Mouse (Mus musculus) lung, adult 18-20 months (tissue): Measurements from ENCODE around the gene Myo1h.

Source experiments
- DNase-seq, 2 experiments: peaks; one replicate each; pipeline ENCODE4 v3.0.0; 2022; ENCODE audit warnings: mixed read lengths in 2 of 2

Myo1h gene

DNA sequence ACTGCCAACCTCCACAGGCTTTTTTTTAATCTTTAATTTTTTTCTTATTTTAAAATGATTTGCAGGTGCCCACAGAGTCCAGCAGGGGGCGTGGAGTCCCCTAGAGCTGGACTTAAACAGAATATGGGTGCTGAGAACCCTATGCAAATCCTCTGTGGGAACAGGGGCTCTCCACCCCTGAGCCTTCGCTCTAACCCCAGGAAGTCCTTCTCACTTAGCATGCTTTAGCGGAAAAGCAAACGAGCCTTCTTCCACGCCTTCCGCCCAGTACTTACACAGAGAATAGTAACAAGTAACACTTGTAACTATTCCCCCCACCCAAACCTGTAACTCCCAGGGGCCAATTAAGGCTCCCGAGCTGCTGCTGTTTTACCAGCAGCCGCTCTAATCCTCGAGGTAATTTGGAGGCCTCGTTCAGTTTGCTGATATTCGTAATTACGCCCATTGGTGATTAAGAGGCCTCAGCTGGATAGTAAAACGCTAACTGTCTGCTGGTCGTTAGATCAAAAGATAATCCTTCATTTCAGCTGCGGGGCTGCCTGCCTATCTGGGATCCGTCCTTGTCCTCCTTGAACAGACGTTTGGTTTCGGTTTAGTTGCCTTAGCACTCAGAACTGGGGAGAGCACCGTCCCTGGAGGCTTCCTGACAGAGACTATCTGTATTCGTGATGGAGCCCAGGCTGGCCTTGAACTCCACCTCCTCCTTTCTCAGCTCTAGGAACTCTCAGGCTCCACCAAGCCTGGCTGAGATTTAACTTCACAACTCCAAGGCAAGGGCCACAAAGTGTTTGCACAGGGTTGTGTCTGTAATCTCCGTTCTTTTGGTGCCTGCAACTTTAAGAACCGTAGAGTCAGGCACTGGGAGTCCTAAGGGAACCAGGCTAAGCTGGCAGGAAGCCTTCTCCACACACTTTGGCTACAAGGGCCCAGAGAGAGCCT, 8.0 kb downstream of the Myo1h start:
- no peak for DNase-seq

- DNase-seq: no peak
Observed at GRCm38 (mm10) chr5:114298212-114298894, 9.4 kb downstream of the Myo1h start.

DNA sequence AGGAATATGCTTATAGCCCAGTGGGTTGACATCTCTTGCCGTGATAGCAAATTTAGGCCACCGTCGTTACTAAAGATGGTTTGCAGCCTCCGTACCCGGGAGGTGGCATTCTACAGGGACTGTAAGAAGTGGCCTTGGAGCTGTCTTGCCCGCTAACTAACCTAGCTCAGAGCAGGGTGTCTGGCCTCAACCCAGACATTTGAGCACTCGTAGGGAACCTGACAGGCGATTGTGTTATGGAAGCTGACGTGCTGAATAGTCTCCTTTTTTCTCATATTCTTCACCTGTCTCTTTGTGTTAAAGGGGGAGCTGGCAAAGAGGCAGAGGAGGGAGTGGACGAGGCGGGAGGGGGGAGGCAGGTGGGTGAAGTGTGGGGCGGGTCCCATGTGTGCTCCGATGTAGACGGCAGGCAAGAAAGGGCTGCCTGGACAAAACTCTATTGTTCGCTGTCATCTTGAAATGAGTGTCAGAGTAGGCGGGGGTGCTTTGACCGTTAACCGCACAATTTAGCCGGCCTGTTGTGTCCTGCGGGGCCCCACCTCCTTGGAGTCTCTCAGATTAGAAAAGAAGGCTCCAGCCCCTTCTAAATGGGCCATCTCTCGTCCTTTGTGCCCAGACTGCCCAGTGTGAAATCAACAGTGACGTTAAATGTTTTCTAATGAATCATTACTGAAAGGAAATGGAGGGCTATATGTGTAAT, 10.3 kb downstream of the Myo1h start:
- DNase-seq: no peak

DNA sequence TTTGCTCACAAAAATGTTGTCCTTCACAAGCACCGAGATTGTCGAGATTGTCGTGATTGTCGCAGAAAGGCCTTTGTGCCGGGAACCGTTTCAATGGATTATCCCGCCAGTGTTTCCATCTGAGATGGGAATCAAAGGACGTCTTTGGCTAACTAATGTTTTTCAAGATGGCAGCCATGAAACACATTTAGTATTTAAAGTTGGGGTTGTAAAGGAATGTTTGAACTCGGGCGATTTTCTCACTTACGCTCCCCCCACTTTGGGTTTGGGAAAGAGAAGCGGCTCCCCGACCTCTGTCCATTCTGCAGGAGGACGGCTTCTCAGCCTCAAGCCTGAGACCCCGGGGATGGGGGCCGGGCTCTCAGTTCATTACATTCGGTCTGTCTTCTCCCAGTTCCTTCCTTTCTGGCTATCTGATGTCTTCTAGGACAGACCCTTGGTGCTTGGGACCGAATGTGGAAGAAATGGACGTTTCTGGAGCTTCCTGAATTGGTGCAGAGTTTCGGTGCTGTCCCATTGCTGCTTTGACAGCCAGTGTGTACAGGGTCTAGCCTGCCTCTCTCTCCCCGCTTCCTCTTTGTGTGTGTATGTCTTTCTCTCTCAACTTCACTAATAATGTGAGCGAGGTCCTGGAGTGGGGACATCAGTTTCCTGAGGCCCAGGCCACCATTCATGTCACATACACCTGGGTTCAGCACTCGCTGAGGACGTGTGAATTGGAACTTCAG, 11.1 kb downstream of the Myo1h start:
- no peak for DNase-seq

GRCm38 (mm10) chr5:114303166-114303565, 14.2 kb downstream of the Myo1h start:
- no peak for DNase-seq

DNA sequence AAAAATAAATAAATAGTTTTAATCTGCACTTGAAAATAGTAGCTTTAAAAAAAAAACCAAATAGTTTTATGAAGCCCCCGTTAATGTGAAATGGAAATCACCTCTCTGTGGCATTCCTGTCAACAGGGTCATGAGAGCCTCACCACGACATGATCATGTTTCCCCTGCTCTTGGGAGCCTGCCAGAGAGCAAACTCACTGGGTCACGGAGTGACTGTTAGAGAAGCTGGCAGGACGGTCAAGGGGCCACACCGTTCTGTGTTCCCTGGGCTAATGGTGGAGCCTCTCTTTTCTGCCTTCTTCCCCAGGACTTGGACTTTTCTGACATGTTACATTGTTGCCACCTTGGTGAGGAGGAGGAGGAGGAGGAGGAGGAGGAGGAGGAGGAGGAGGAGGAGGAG, 17.5 kb downstream of the Myo1h start:
- no peak for DNase-seq

GRCm38 (mm10) chr5:114308765-114309679, 20.1 kb downstream of the Myo1h start:
- no peak for DNase-seq

DNA sequence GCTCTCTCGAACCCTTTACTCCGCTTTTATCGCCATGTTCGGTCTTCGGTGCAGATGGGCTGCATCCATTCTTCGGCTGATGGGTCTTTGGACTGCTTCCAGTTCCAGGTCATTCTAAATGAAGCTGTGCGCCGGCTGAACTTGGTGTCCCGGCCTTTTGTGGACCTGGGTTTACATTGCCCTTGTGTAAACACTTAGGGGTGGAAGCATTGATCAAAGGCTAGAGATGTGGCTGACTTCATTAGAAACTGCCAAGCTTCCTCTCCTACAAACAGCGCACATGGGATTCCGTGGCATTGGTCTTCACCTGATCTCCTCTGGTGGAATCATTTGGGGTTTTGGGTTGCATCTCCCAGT, 20.7 kb downstream of the Myo1h start:
- no peak for DNase-seq

DNA sequence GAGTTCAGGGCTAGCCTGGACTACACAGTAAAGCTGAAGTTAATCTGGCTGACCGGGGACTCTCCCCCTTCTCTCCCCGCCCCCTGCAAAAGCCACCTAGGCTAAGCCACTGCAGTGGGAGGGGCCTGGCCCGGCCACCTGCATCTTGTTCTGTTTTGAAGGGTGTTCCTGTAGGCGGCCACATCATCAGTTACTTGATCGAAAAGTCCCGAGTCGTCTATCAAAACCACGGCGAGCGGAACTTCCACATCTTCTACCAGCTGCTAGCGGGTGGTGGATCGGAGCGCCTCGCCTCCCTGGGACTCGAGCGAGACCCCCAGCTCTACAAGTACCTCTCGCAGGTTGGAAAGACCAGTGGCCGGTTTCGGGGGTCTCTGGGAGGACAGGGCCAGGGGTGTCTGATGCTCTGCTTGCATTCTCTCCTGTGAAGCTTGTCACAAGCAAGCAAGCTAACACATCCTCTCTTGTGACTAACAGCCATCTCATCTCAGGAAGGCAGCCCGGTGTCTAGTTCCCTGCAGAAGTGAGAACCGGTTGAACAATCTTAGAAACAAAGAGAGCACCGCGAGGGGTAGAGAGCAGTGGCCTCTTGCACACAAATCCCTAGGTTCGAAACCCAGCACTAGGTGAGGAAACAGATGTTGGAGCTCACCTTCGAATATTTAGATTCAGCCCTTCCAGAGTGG, 34.3 kb downstream of the Myo1h start:
- peak; percentile 17 to 38 for DNase-seq

GRCm38 (mm10) chr5:114323791-114324507, 35.0 kb downstream of the Myo1h start:
- DNase-seq: peak; percentile 22 to 29

DNA sequence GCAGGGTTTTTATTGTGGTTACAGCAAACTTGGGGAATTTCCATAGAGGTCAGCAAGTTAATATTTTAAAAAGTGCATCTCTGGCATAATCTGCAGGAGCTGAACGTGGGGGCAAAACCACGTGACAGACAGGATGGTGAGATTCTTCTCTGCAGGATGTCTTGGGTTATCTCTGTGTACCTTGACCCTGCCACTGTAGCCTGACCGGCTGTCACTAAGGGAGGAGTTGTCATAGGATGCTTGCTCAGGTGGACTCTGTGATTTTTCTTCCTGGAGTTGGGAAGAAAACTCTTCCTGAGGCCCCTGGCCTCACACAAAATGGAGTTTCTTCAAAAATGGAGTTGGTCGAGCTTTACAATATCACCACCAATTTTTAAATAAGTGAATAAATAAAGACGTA, 54.0 kb downstream of the Myo1h start:
- DNase-seq: no peak

GRCm38 (mm10) chr5:114343612-114344011, 54.6 kb downstream of the Myo1h start:
- DNase-seq: no peak

DNA sequence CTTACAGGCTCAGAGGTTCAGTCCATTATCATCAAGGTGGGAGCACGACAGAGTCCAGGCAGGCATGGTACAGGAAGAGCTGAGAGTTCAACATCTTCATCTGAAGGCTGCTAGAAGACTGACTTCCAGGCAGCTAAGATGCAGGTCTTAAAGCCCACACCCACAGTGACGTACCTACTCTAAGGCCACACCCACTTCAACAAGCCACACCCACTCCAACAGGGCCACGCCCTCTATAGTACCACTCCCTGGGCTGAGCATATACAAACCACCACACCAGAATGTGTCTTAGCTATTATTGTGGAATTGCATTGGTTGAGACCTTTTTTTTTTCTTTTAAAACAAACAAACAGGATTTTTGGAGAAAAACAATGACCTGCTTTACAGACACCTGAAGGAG, 56.6 kb downstream of the Myo1h start:
- DNase-seq: no peak

DNA sequence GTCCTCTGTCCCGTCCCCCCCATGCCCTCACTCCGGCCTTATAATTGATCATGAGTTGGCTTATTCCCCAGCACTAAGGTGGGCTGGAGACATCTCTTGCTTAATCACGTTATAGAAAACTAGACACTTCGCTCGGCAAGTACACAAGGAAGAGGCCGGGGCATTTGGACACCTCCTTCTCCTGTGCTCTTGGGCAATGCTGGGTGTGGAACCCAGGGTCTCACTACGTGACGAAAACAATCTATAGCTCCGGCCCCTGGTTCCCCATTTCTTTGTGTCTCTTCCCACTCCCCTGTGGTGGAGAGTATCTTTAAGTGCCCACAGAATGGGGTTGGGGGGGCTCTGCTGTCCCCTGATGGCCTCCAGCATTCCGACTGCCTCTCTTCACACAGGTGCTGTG, 58.0 kb downstream of the Myo1h start:
- DNase-seq: no peak

GRCm38 (mm10) chr5:114351490-114351889, 62.5 kb downstream of the Myo1h start:
- DNase-seq: no peak

DNA sequence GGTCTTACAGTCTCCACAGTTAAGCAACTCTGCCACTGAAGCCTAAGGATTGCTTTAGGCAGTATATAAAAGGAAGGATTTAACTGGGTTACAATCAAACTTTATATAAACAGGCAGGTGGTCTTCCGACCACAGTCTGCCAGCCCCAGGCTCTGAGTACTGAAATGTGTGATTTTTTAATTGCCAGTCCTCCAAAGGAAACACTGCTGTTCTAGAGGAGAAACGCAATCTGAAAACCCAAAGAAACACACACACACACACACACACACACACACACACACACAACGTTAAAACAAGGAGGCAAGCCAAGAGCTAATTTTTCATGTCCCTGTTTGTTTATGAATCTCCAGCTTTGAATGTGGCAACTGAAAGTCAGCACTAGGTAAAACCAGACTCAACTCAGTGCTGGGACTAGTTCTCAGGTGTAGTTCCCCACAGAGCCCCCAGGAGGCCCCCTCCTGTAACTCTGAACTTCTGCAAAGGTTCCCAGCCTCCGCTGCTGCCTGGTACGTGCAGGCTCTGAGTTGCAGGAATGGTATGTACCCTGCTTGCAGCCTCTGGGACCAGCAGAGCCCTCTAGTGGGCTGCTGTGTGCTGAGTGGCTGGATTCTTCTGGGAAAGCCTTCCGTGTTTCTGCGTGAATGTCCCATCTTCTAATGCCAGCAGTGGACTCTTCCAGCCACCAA, 67.4 kb downstream of the Myo1h start:
- DNase-seq: peak; percentile 91 to 94

- no peak for DNase-seq
Observed at GRCm38 (mm10) chr5:114356936-114357751, 68.2 kb downstream of the Myo1h start.

DNA sequence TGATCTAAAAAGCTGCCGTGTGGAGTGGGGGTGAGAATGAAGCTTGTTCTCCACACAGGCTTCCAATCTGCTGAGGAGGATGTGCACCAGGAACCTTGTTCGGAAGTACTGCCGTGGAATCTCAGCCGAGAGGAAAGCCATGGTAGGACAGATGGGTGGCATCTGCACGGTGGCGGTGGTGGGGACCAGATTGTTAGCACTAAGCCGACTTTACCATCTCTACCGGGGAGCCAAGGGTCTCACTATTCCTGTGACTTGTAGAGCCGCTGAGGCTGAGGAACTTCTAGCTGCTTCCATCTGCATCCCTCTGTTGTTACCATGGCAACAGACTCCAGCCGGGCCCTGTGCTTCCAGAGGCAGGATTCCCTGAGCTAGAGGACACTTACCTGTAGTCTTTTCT, 69.9 kb downstream of the Myo1h start:
- DNase-seq: no peak

- no peak for DNase-seq
Observed at GRCm38 (mm10) chr5:114359586-114359985, 70.6 kb downstream of the Myo1h start.
